Mouse (Mus musculus) adrenal gland, postnatal 4 days (tissue): ENCODE measurements around the gene Zbtb4. TPM values are rescaled to one million over a fixed set of nuclear protein-coding genes. Genes with fewer than 3 reads are reported as not detected.

ENCODE experiments used
- DNase-seq, 2 experiments: peaks; one replicate each; pipeline ENCODE4 v3.0.0; 2021 to 2022; ENCODE audit warnings: low spot score in 2 of 2, mixed read lengths in 2 of 2
- total RNA-seq, 2 experiments: library from RNA; stranded (reverse); gene quantifications; 2 replicates each; pipeline ENCODE4 v1.2.3; 2021

The Zbtb4 gene
- total RNA-seq, 2 experiments from 2014 or later: 48.5 to 58.3 TPM

DNA sequence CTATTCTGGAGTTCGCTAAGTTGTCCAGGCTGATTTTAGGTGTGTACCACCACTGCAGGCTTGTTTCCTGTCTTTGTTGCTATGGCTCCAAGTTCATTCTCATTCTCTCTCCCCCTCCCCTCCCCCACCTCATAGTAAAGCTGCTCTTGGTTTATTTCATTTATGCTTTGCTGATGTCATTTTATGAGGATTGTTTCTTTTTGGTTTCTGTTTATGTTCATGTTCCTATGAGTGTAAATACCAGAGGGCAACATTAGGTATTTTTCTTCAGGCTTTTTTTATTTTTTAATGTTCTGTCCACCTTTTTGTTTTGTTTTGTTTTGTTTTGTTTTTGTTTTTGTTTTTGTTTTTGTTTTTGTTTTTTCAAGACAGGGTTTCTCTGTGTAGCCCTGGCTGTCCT lies 3.8 kb upstream of the Zbtb4 start, which contains the start of gene Slc35g3:
TSS of gene Slc35g3 (minus strand) at position 101 of the 400 bp plus-strand sequence.
- DNase-seq: no peak

DNA sequence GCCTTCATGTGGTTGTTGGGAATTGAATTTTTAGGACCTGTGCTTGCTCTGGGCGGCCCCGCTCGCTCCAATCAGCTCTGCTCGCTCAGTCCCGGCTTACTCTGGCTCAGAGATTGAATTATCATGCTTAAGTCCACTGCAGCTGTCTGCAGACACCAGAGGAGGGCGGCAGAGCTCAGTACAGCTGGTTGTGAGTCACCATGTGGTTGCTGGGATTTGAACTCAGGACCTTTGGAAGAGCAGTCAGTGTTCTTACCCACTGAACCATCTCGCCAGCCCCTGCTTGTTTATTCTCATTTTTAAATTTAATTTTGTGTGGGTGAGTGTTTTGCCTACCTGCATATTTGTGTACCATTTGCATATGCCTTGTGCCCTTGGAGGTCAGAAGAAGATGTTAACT lies 2.2 kb upstream of the Zbtb4 start:
- DNase-seq: no peak

DNA sequence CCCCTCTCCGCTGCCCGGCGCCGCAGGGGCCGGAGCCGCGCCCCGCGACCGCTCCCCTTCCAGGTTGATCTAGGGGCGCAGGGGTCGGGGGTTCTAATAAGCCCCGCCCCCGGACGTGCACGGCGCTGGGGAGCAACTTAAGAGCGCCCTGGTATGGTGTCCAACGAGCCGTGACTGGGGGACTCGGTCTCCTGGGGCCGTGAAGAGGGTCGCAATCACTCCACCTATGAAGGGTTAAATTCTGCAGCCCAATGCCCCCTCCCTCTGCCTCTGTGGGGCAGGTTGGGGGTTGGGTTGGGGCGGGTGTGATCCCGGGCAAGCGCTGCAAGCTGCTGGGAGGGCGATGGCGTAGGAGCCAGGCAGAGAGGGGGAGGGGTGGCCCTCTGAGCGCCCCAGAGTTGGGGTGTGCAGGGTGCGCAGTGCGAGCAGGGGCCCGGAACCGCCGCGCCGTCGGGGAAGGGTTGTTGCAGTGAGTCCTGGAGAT lies 456 bp downstream of the Zbtb4 start:
- DNase-seq: peak; percentile 41 to 50

DNA sequence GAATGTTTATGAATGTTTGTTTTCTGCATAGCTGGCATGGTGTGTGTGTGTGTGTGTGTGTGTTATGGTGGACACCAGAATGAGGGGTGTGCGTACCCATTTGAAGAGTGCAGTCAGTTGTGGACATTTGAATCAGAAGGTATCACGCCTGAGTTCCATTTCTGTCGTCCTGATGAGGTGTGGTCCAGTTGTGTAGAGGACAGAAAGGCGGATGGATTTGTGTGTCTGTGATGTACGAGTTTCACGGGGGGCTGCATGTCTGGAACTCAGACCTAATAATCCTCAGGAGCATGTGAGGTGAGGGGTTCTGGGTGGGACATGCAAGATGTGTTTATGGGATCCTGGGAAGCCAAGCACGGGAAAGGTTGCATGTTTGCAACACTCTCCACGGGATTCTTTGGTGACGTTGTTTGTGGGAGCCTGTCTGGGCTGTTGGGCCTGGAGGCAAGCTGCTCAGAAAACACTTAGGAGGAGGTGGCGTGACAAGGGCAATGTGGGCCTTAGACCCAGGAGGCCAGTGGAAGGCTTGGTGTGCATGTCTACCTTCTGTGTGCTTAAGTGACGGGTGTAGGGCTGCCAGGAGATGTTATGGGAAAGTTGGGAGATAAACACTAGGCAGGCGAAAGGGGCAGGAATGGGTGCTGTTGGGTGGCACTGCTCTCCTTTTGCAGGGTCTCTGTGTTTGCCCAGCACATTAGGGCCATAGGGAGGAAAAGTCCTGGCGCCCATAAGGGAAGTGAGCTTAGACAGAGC lies 1.3 kb downstream of the Zbtb4 start:
- no peak for DNase-seq

DNA sequence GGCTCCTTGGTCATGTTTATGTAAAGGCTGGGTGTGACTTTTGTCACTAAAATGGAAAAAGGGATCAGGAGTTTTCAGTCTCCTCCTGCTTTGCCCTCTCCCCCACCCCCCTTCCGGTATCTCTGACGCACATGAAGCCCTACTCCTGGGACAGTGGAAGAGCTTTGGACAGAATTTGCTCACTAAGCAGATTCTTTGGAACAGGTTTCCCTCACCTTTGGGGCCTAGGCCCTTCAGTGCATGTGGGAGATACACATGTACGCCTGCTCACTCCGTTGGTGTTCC lies 1.9 kb downstream of the Zbtb4 start:
- no peak for DNase-seq

DNA sequence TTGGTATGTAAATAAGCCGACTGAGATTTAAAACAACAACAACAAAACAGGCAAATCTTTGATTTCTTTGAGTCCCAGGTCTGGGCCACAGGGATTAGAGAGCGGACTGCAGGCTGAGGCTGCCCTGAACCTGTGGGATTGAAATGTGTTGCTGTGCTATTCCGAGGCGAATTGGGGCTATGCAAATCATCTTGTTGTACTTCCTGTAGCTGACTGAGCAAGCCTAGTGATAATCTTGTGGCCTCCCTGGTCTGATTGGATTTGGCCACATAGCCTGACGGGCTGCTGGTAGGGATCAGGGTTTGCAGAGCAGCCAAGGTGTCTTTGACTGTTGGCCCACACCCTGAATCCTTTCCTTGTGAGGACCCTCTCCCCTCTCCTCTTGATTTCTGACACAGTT lies 9.2 kb downstream of the Zbtb4 start:
- no peak for DNase-seq

DNA sequence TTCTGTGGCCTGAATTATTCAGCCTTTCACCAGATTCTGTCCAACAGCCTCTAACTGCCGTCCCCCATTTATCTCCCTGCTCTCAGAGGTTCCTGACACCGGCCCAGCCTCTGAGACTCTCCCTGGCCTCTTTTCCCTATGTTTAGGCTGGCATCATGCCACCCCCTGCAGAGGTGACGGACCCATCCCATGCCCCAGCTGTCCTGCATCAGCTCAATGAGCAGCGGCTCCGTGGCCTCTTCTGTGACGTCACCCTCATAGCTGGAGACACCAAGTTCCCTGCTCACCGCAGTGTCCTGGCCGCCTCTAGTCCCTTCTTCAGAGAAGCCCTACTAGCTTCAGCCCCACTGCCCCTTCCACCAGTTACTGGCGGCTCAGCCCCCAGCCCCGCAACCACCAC lies 10.0 kb downstream of the Zbtb4 start:
- no peak for DNase-seq

DNA sequence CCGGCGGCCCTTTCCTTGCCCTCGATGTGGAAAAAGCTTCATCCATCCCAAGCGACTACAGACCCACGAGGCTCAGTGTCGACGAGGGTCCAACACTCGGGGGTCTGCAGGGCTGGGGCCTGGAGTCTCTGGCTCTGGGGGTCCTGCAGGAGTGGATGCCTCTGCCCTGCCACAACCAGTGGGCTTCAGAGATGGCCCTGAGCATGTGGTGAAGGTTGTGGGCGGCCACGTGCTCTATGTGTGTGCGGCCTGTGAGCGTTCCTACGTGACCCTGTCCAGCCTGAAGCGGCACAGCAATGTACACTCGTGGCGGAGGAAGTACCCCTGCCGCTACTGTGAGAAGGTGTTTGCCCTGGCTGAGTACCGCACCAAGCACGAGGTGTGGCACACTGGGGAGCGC lies 10.8 kb downstream of the Zbtb4 start:
- DNase-seq: no peak

DNA sequence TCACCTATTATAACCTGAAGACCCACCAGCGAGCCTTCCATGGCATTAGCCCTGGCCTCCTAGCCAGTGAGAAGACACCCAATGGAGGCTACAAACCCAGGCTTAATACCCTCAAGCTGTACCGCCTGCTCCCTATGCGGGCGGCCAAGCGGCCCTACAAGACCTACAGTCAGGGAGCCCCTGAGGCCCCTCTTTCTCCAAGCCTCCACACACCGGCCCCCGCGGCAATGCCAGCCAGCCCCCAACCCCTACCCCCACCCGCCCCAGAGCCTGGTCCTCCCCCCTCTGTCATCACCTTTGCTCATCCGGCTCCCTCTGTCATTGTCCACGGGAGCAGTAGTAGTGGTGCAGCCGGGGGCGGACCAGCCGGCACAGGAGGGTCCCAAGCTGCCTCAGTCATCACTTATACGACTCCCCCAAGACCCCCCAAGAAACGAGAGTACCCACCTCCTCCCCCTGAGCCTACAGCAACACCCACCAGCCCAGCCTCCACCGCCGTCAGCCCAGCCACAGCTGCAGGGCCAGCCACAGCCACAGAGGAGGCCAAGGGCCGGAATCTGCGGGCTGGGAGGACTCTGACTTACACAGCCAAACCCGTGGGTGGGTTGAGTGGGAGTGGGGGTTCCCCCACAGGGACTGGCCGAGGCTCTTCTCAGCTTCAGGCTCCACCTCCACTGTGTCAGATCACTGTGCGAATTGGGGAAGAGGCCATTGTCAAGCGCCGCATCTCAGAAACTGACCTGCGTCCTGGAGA lies 12.0 kb downstream of the Zbtb4 start:
- no peak for DNase-seq

DNA sequence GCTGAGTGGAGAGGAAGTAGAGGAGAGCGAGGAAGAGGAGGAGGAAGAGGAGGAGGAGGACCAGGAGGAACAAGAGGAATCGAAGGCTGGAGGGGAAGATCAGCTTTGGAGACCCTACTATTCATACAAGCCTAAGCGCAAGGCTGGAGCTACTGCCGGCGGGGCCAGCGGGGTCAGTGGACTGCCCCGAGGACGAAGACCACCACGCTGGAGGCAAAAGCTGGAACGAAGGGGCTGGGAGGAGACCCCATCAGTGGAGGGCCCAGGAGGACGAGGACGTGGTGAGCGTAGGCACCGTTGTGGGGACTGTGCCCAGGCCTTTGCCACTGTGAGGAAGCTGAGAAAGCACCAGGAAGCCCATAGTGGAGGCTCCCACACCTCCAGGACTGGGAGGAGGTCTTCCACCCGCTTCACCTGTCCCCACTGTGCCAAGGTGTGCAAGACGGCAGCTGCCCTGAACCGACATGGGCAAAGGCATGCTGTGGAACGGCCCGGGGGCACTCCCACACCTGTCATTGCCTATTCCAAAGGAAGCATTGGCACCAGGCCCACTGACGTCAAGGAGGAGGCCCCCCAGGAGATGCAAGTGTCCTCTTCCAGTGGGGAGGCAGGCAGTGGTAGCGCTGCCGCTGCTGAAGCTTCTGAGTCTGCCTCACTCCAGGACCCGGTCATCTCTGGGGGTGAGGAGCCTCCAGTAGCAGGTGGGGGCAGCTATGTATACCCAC lies 12.7 kb downstream of the Zbtb4 start:
- no peak for DNase-seq

DNA sequence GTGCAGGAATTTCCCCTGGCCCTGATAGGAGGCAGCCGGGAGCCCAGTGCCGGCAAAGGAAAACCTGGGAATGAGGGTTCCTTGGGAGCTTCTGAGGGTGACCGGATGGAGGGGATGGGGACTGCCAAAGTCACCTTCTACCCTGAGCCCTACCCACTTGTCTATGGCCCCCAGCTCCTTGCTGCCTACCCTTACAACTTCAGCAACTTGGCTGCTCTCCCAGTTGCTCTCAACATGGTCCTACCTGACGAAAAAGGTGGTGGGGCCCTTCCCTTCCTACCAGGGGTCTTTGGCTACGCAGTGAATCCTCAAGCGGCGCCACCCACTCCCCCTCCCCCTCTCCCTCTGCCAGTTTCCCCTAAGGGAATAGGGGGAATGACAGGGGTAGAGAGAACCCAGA lies 13.3 kb downstream of the Zbtb4 start:
- no peak for DNase-seq

DNA sequence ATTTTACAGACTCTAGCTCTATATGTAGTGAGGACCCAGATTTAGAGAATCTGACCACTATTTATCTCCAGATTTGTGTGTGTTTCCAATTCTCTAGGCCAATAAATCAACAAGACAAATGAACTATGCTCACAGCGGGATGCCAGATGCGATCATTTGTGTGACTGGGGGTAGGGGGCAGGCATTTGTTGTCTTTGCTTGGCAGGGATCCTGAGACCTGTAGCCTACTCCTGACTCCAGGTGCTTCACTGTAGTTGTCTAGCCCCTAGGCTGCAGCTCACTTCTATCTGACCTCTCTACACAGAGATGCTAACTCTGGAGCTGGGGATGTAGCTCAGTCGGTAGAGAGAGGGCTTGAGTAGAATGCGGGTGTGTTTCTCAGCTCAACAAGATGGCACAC lies 16.1 kb downstream of the Zbtb4 start:
- no peak for DNase-seq

DNA sequence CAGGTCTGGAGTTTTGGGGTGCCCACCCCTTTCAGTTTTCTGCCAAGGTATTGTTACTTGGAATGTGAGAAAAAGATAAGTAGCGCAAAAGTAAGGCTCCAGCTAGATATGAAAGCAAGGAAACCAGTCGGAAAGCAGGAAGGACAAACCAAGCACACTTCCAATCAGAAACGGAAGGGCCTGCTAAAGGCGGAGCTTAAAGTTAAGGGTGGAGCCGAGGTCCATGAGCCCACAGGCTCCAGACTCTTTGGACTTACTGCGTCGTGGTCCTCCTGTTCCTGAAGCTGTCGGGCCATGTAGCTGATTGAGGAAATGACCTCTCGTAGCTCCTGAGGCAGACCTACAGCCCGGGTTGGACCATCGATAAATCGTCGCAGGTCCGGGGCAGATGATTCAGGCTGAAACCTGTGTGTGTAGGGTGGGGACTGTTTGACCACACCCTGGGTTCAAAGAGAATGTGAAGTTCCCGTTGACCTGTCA lies 19.1 kb downstream of the Zbtb4 start:
- no peak for DNase-seq

DNA sequence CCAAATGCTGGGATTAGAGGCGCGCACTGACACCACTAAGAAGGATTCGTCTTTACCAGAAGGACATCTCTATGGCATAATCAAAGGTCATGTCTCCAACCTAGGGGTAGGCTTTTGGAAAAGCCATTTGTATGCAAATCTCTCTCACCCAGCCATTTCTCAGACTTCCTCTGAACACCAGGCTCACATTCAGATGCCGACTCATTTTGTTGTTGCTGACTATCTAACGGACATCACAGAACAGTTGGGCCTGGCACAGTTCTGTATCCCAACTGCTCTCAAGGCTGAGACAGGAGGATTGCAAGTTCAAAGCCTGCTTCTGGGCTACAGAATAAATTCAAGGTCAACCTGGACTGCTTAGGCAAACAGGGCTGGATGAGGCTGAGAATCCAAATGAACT lies 21.6 kb downstream of the Zbtb4 start:
- no peak for DNase-seq

DNA sequence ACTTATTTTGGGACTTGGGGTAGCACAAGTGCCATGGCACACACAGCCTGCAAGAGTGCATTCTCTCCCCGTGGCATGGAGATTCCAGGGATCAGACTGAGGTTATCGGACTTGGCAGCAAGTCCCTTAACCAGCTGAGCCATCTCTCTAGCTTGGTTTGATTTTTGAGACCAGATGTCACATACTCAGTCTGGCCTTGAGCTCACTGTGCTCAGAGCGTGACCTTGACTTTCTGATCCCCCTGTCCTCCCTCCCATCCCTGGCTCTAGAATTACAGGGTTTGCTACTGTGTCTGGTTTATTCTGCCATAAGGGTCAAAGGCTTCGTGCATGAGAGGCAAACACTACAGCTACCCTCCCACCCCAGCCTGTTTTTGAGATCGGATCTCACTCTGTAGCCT lies 23.7 kb downstream of the Zbtb4 start:
- DNase-seq: no peak

DNA sequence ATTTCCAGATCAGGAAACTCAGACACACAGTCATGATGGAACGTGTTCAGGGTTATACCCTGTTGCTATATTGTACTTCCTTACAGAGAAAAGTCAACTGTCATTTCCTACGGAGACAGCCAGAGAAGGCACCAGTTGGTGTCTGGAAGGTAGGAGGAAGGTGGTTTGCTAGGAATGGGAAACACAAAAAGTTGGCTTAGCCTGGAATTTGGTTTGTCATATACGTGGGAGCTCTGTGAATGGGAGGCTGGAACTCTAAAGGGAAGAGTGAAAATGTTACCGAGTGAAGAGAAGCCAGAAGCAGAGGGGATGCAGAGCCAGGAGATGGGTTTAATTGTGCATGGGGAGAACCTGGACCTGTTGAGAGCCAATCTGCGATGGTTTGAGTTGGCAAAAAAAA lies 25.7 kb downstream of the Zbtb4 start:
- DNase-seq: no peak

DNA sequence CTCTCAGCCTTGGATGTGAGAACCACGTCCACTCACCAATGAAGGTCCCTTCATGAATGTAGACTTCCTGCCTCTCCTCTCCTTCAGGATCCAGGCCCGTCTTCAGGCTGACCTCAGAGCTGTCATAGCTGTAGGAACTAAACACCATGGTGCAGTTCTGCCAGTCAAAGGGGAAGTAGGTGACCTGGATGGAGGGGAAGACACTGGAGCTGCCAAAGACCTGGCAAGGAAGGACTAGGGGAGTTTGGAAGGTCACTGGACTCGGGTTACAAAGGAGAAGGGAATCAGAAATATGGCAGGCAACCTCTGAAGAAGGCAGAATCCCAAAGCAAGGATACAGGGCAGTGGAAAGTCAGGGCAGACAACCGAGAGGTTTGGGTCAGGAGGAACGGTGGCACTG lies 27.7 kb downstream of the Zbtb4 start:
- DNase-seq: no peak

DNA sequence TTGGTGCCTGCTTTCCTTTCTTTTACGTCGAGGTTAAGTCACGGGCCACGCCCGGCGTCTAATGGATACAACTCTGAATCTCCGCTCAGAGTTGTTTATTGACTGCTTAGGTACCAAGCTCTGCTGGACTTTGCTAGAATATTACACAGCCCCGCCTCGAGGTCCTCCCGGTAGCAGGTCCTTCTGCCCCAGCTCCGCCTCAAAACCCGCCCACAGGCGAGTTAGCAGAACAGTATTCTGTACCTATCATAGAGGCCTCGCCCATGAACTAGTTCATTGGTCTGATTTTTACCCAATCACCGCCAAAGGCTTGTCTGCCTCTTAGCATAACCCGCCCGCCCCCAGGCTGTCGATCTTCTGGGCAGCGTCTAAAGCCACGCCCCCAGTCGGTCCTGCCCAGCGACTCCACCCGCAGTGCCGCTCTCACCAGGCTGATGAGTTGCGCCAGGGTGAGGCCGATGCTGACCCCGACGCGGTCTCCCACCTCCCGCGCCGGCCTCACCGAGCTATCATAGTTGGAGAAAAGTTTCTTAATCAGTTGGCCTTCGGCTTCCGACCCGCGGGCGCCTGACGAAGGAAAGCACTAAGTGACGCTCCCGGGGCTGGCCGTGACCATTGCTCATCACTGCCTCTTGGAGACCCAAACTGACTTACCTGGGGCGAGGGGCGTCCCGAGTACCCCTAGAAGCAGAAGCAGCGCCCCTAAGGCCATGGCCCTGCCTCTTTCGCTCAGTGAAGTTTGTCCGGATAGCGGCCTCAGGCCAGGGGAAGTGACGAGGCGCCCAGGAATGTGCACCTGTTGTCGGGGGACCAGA lies 29.7 kb downstream of the Zbtb4 start, which contains the start of gene Chrnb1:
TSS of gene Chrnb1 (minus strand) at position 776 of the 815 bp plus-strand sequence.
- peak; percentile 63 to 83 for DNase-seq

DNA sequence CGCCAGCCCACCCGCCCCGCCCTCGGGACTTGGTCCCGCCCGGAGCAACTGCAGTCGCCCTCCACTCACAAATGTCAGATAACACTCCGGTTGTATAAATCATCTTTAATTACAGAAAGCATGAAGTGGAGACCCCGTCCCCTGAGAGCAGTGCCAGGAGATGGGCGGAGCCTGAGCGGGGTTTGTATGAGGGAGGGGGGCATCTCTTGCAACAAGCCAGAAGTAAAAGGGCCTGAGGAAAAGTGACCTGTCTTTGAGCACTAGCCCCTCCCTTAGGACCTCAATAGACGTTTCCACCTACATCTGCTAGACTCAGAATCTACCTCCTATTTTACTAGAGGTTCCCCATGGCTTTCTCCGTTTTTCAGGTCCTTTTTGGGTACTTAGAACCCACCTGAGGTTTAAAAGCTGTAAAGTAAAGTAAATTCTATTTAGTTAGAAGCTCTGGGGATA lies 30.3 kb downstream of the Zbtb4 start:
- no peak for DNase-seq

DNA sequence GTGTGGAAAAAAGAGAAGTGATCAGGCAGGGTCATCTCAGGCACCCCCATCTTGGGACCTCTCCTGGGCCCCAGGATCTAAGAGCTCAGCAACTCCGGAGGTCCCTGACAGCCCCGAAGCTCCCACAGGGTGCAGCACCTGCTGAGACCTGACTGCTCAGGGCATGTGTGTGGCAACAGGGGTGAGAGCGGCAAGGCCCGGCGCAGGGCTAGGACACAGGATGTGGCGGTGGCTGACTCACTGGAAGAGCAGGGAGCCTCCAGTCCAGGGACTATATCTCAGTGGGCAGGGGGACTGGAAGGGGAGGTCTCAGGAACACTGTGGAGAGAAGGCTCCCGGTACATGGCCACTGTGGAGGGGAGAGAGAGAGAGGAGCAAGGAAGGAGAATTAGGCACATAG lies 32.2 kb downstream of the Zbtb4 start:
- no peak for DNase-seq
